Mouse (Mus musculus) ES-E14 (cell line): Measurements from ENCODE around the gene Tmub1. TPM values are rescaled to one million over a fixed set of nuclear protein-coding genes. Genes with fewer than 3 reads are reported as not detected.
A peak's percentile ranks its signal among the peaks of the same experiment; 100 is the strongest.

Experiments
- DNase-seq: peaks from one replicate; pipeline ENCODE4 v3.0.0-alpha.2; 2013; ENCODE audit warnings: low read depth, low spot score
- H3K27ac ChIP-seq: 2 replicates; pipeline ENCODE4 v1.5.1; 2012; ENCODE audit warnings: low read depth, mild to moderate bottlenecking, low read length, moderate library complexity, mixed read lengths; ENCODE audit not compliant: poor library complexity, insufficient read depth, severe bottlenecking
- H3K36me3 ChIP-seq: 2 replicates; pipeline ENCODE4 v1.6.1; 2012; ENCODE audit warnings: mild to moderate bottlenecking, low read length, moderate library complexity, mixed read lengths; ENCODE audit not compliant: control insufficient read depth, poor library complexity, insufficient read depth, severe bottlenecking
- H3K4me1 ChIP-seq, 2 experiments: fragments of 150-350 bp in 1 of 2; sonication (generic) in 1 of 2; 2 replicates each; pipeline ENCODE4 v1.6.1; 2012; ENCODE audit warnings: low read length in 2 of 2, mild to moderate bottlenecking in 1 of 2, mixed read lengths in 1 of 2; ENCODE audit not compliant: control insufficient read depth in 2 of 2, insufficient read depth in 2 of 2, poor library complexity in 1 of 2
- H3K4me3 ChIP-seq, 2 experiments: fragments of 150-350 bp in 1 of 2; sonication (generic) in 1 of 2; 2 replicates each; pipeline ENCODE4 v1.5.1; 2012; ENCODE audit warnings: low read length in 2 of 2, low read depth in 1 of 2, mild to moderate bottlenecking in 1 of 2, mixed read lengths in 1 of 2; ENCODE audit not compliant: insufficient read depth in 1 of 2, poor library complexity in 1 of 2, severe bottlenecking in 1 of 2
- H3K9ac ChIP-seq: 2 replicates; pipeline ENCODE4 v1.6.1; 2012; ENCODE audit warnings: low read depth, mild to moderate bottlenecking, low read length, mixed read lengths; ENCODE audit not compliant: poor library complexity, insufficient read depth, severe bottlenecking
- H3K9me3 ChIP-seq: fragments of 150-350 bp; sonication (generic); 2 replicates; pipeline ENCODE4 v1.6.1; 2012; ENCODE audit warnings: low read depth, mild to moderate bottlenecking, low read length; ENCODE audit not compliant: control insufficient read depth, insufficient read depth
- CHD2 ChIP-seq: IDR thresholded peaks from 2 replicates; pipeline ENCODE4 v1.6.1; 2014; ENCODE audit warnings: mild to moderate bottlenecking, low read depth, low read length, inconsistent platforms
- HCFC1 ChIP-seq: IDR thresholded peaks from 2 replicates; pipeline ENCODE4 v1.6.1; 2012; ENCODE audit warnings: low read length, inconsistent platforms, borderline replicate concordance; ENCODE audit not compliant: insufficient read depth
- MAFK ChIP-seq: IDR thresholded peaks from 2 replicates; pipeline ENCODE4 v1.6.1; 2014; ENCODE audit warnings: mild to moderate bottlenecking, low read depth, low read length, inconsistent platforms; ENCODE audit not compliant: insufficient read depth
- ZC3H11A ChIP-seq: IDR thresholded peaks from 2 replicates; pipeline ENCODE4 v1.6.1; 2012; ENCODE audit warnings: low read depth, mild to moderate bottlenecking, inconsistent platforms, low read length, borderline replicate concordance
- ZNF384 ChIP-seq: IDR thresholded peaks from 2 replicates; pipeline ENCODE4 v1.6.1; 2012; ENCODE audit warnings: low read depth, low read length, inconsistent platforms
- in situ Hi-C, 2 experiments: fragments of 600-800 bp; cut with MboI; formaldehyde crosslinking; loops; one replicate each; pipeline ENCODE4 v1.15.1; 2025; ENCODE audit warnings: low sequenced_read_pairs in 2 of 2, inconsistent platforms in 1 of 2; ENCODE audit not compliant: unreplicated experiment in 2 of 2
- total RNA-seq: library from RNA; depleted of rRNA; stranded (reverse); fragments of 300-350 nt; gene quantifications from 2 replicates; pipeline ENCODE4 v1.2.3, GENCODE M21; 2012

The Tmub1 gene
- total RNA-seq, 1 experiment: 7.8 TPM

GRCm38 (mm10) chr5:24446630-24447029 is 1.0 kb downstream of the Tmub1 start:
- Histone ChIP-seq H3K9me3 (no peaks in the 10 kb centered on the region), H3K4me1 (peaks cover 5 to 17% of the 10 kb centered on the region in 2 experiments; a peak in 3 of 4 replicates), H3K9ac (no peak overlapping the region), H3K27ac (no peak overlapping the region), H3K36me3 (peaks cover 13% of the 10 kb centered on the region), H3K4me3 (no peak overlapping the region)
- in situ Hi-C loops: no loop called here
- TF ChIP-seq ZNF384 (no peak), HCFC1 (no peak), ZC3H11A (no peak), CHD2 (no peak), MAFK (no peak)
- DNase-seq: no peak

DNA sequence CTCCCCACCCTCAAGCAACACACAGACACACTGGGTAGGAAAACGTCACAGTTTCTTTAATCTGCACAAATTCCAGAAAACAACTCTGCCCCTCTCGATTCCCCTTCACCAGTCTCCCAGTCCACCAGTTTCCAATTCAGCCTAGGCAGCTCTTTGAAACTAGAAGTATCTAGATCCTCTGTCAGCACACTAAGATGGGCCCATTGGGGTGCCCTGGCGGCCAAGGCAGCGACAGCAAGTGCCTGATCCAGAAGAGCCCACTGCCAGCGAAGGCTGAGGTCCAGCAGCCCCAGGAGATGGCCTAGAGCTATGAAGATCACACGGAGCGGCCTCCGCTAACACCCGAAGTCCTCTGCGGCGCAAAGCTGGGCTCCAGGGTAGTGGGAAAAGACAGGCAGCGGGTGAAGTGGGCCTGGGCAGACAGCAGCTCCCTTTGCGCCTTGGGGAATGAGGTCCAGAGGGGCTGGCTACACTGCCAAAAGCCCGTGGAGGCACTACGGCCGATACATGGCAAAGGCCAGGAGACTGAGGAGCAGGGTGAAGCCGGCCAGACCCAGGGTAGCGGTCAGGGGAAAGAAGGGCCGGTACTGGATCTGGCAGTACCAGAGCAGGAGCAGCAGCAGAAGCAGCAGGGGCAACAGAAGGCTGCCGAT is 2.1 kb downstream of the Tmub1 start:
- Histone ChIP-seq H3K36me3 (peaks cover 21% of the 10 kb centered on the region), H3K9ac (peak overlapping the region; percentile 40; the same call in 1 of the 2 replicates), H3K4me3 (peak overlapping the region; percentile 93), H3K9me3 (no peaks in the 10 kb centered on the region), H3K4me1 (peaks cover 5 to 19% of the 10 kb centered on the region in 2 experiments; a peak in 3 of 4 replicates), H3K27ac (no peak overlapping the region)
- TF ChIP-seq MAFK: no peak
- TF ChIP-seq CHD2: no peak
- in situ Hi-C loops: no loop called here
- DNase-seq: no peak

- DNase-seq: peak; percentile 82
- peaks cover 5 to 19% of the 10 kb centered on the region in 2 experiments; a peak in 3 of 4 replicates for H3K4me1 ChIP-seq
- TF ChIP-seq HCFC1: peak; percentile 51; the same call in 1 of the 2 replicates
- no peak for TF ChIP-seq ZNF384
- peak within 1 kb of the TSS; percentile 95 for H3K9ac ChIP-seq
- peak within 1 kb of the TSS; percentile 93 for H3K4me3 ChIP-seq
- H3K27ac ChIP-seq: peak within 1 kb of the TSS; percentile 72
- H3K36me3 ChIP-seq: peaks cover 26% of the 10 kb centered on the region
- in situ Hi-C loops: no loop called here
- no peaks in the 10 kb centered on the region for H3K9me3 ChIP-seq
Observed at GRCm38 (mm10) chr5:24444746-24445427, 2.8 kb downstream of the Tmub1 start, which contains the start of gene Fastk. Gene Fastk, minus strand, starts transcription at chr5:24445287.

DNA sequence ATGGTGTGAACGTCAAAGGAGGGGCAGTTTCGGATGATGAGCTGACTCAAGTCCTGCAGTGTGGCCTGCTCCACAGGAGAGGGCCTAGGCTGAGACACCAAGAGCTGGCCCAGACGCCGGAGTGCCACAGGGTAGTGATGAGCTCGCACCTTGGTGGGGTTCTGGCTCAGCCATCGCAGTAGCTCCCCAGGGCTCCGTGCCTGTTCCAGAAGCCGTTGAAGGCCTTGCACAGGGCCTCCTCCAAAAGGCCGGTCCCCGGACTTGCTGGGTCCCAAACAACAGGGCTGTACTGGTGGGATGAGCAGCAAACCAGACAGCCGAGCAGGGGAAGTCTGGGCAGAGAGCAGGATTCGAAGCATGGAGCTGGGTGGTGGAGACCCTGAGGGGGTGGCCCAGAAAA is 3.7 kb downstream of the Tmub1 start:
- no peak for TF ChIP-seq ZC3H11A
- no peak for TF ChIP-seq MAFK
- TF ChIP-seq CHD2: no peak
- no peak for TF ChIP-seq ZNF384
- TF ChIP-seq HCFC1: no peak
- Histone ChIP-seq H3K27ac (no peak overlapping the region), H3K4me3 (peak overlapping the region; percentile 93; a peak in 3 of 4 replicates), H3K9me3 (no peaks in the 10 kb centered on the region), H3K9ac (peak overlapping the region; percentile 95; the same call in 1 of the 2 replicates), H3K36me3 (peaks cover 34% of the 10 kb centered on the region), H3K4me1 (peaks cover 5 to 21% of the 10 kb centered on the region in 2 experiments; a peak in 3 of 4 replicates)
- in situ Hi-C loops: no loop called here
- DNase-seq: no peak
